Mouse (Mus musculus) Muller cell, postnatal 12 days (primary cell): Measurements from ENCODE around the gene Gm38119.
"Not testable (repeated sequence)": the region's sequence is repeated elsewhere in the genome, so short reads cannot be mapped to it uniquely, and the experiment has no call there.

ENCODE experiments used
- DNase-seq: peaks from one replicate; pipeline ENCODE4 v3.0.0-alpha.2; 2015; ENCODE audit errors: inconsistent ontology term

Gene Gm38119

GRCm38 (mm10) chr3:92738996-92739395 lies at the start of gene Gm38119:
TSS of gene Gm38119 (minus strand) at chr3:92739096.
- no peak for DNase-seq

- no peak for DNase-seq
Measured at GRCm38 (mm10) chr3:92778799-92779198, 39.9 kb upstream of the Gm38119 start, which contains the start of gene Lce1i. TSS of gene Lce1i (minus strand) at chr3:92778899.

- no peak for DNase-seq
Measured at GRCm38 (mm10) chr3:92771573-92771972, 32.7 kb upstream of the Gm38119 start.

GRCm38 (mm10) chr3:92764965-92765364 lies 26.1 kb upstream of the Gm38119 start, which contains the start of gene Lce1h:
TSS of gene Lce1h (minus strand) at chr3:92765065.
- DNase-seq, result no peak

- no peak for DNase-seq
Measured at GRCm38 (mm10) chr3:92753197-92753596, 14.3 kb upstream of the Gm38119 start.

GRCm38 (mm10) chr3:92752238-92752637 lies 13.3 kb upstream of the Gm38119 start, which contains the start of gene Lce1g:
TSS of gene Lce1g (minus strand) at chr3:92752338.
- peak; percentile 26 for DNase-seq

GRCm38 (mm10) chr3:92722631-92723030 lies 16.3 kb downstream of the Gm38119 start:
- DNase-seq, result no peak

- DNase-seq, result no peak
Measured at GRCm38 (mm10) chr3:92720250-92720649, 18.6 kb downstream of the Gm38119 start, which contains the start of gene Lce1f. TSS of gene Lce1f (minus strand) at chr3:92720350.

- DNase-seq, result no peak
Measured at GRCm38 (mm10) chr3:92715122-92715521, 23.8 kb downstream of the Gm38119 start.

GRCm38 (mm10) chr3:92708974-92709373 lies 29.9 kb downstream of the Gm38119 start, which contains the start of gene Lce1e:
TSS of gene Lce1e (minus strand) at chr3:92709074.
- DNase-seq, result no peak

GRCm38 (mm10) chr3:92694613-92695012 lies 44.3 kb downstream of the Gm38119 start:
- DNase-seq, result no peak

- DNase-seq, result peak; percentile 58
Measured at GRCm38 (mm10) chr3:92691688-92692087, 47.2 kb downstream of the Gm38119 start.

GRCm38 (mm10) chr3:92689154-92689553 lies 49.7 kb downstream of the Gm38119 start:
- DNase-seq, result not testable (repeated sequence)
